ENCODE assay signal across 20 mouse cellular contexts in the genomic region with DNA sequence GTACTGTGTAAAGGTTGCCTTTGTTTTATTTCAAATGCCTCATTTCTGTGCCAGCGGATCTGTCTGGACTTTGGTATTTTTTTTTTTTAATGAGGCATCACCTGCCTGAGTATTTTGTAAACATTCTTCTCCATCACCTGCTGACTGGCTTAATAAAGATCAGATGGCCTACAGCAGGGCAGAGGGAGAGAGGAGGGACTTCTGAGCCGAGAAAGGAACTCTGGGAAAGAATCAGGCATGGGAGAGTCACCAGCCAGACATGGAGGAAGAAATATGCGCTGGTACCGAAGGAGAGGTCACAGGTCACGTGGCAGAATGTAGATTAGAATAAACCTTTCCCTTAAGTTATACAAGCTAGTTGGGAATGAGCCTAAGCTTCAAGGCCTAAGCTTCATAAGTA.
A peak's percentile ranks its signal among the peaks of the same experiment; 100 is the strongest.
DNase-seq lines count a peak whose midpoint lies in the region; ATAC-seq and TF ChIP-seq lines count a peak whose summit lies in the region.
"Had no signal": no experiment of that assay in that cellular context is flagged by ENCODE, and none has a peak within 500 bp of the region (broad histone marks: within the 10 kb centered on the region; RNA-seq: fewer than 3 reads in every experiment).

No protein-coding gene starts in this region.

- no peak overlapping the region for H3K27ac ChIP-seq in heart, embryonic 10.5 days
- H3K27ac ChIP-seq in bone marrow macrophage, adult 2 months (ENCODE audit: insufficient read depth, low read depth, low read length) = peak overlapping the region; percentile 27
- 0 out of 2 replicates have a peak overlapping the region, but pooled peaks have one; percentile 34 for H3K27ac ChIP-seq in limb, embryonic 10.5 days
- H3K27ac ChIP-seq in stomach, embryonic 16.5 days (ENCODE audit: low read length) = peak overlapping the region; percentile 53
- H3K27ac ChIP-seq: forebrain, embryonic 13.5 days; limb, embryonic 15.5 days; midbrain, embryonic 12.5 days had no signal

- intact Hi-C loops in heart, postnatal 10 days (cut with DNase I) = no loop called here
- intact Hi-C loops in gastrocnemius, postnatal 14 days (cut with DNase I; ENCODE audit: low total_unique reads) = no loop called here

- H3K27me3 ChIP-seq in heart, embryonic 10.5 days (ENCODE audit: insufficient read depth, poor library complexity, severe bottlenecking) = no peaks in the 10 kb centered on the region
- no peaks in the 10 kb centered on the region for H3K27me3 ChIP-seq in limb, embryonic 10.5 days (ENCODE audit: low read depth, poor library complexity, severe bottlenecking)
- H3K27me3 ChIP-seq in stomach, embryonic 16.5 days (ENCODE audit: control insufficient read depth, insufficient read depth, low read length) = no peaks in the 10 kb centered on the region
- H3K27me3 ChIP-seq: forebrain, embryonic 13.5 days; limb, embryonic 15.5 days; midbrain, embryonic 12.5 days had no signal

- TF ChIP-seq POLR2A in bone marrow macrophage, adult 2 months (IDR thresholded peaks at IDR 0.05; ENCODE audit: borderline replicate concordance, low read depth, low read length) = no peak

- peak; percentile 46; the same call in 1 of the 2 replicates for ATAC-seq in stomach, embryonic 16.5 days (ENCODE audit: insufficient read depth, low FRiP score)
- ATAC-seq: CD4-positive, CD25-positive, alpha-beta regulatory T cell, adult 4 months; forebrain, embryonic 13.5 days; hindbrain, embryonic 16.5 days had no signal

- no peaks in the 10 kb centered on the region for H3K9me3 ChIP-seq in heart, embryonic 10.5 days
- H3K9me3 ChIP-seq in limb, embryonic 10.5 days (replicated peaks) = no peaks in the 10 kb centered on the region
- H3K9me3 ChIP-seq in stomach, embryonic 16.5 days (replicated peaks; ENCODE audit: control insufficient read depth, low read length) = no peaks in the 10 kb centered on the region
- H3K9me3 ChIP-seq: limb, embryonic 15.5 days; midbrain, embryonic 12.5 days had no signal

- H3K36me3 ChIP-seq in heart, embryonic 10.5 days = no peaks in the 10 kb centered on the region
- no peaks in the 10 kb centered on the region for H3K36me3 ChIP-seq in limb, embryonic 10.5 days
- H3K36me3 ChIP-seq in stomach, embryonic 16.5 days (ENCODE audit: control insufficient read depth, insufficient read depth, low read length) = no peaks in the 10 kb centered on the region
- H3K36me3 ChIP-seq: limb, embryonic 15.5 days; midbrain, embryonic 12.5 days had no signal

- H3K4me3 ChIP-seq in heart, embryonic 10.5 days = no peak overlapping the region
- no peak overlapping the region for H3K4me3 ChIP-seq in bone marrow macrophage, adult 2 months (ENCODE audit: insufficient read depth, low read length)
- no peak overlapping the region for H3K4me3 ChIP-seq in limb, embryonic 10.5 days
- H3K4me3 ChIP-seq in stomach, embryonic 16.5 days (replicated peaks; ENCODE audit: low read length) = no peak overlapping the region
- H3K4me3 ChIP-seq: forebrain, embryonic 13.5 days; limb, embryonic 15.5 days; midbrain, embryonic 12.5 days had no signal

- H3K4me2 ChIP-seq in stomach, embryonic 16.5 days (ENCODE audit: low read depth, low read length) = no peak overlapping the region
- H3K4me2 ChIP-seq: forebrain, embryonic 13.5 days; limb, embryonic 15.5 days; midbrain, embryonic 12.5 days had no signal

- TF ChIP-seq CTCF in bone marrow macrophage, adult 2 months (IDR thresholded peaks at IDR 0.05; ENCODE audit: low read depth, low read length) = no peak

- no peak overlapping the region for H3K9ac ChIP-seq in stomach, embryonic 16.5 days (ENCODE audit: low read length)
- H3K9ac ChIP-seq: forebrain, embryonic 13.5 days; limb, embryonic 15.5 days; midbrain, embryonic 12.5 days had no signal

- 64% methylated on average over 5 of the region's 5 CpGs for WGBS in heart, embryonic 10.5 days
- WGBS in limb, embryonic 10.5 days = 47% methylated on average over 5 of the region's 5 CpGs
- WGBS in stomach, embryonic 16.5 days = 25% methylated on average over 5 of the region's 5 CpGs

- peak; percentile 19 for DNase-seq in heart, embryonic 10.5 days (ENCODE audit: low spot score)
- DNase-seq in heart, postnatal 10 days = no peak
- no peak for DNase-seq in limb, embryonic 10.5 days (ENCODE audit: low spot score)
- DNase-seq in gastrocnemius, postnatal 14 days = no peak
- DNase-seq in right cerebral cortex, postnatal 36 days (ENCODE audit: low spot score in 2 of 2) = no peak
- DNase-seq: cerebellum, adult 9-10 months; heart, postnatal 4 days; kidney, adult 11 months; layer of hippocampus, adult 9-11 months; lung, postnatal 10 days; spleen, adult 18-20 months; thymus, adult 18-20 months; thymus, postnatal 4 days had no signal

- no peaks in the 10 kb centered on the region for H3K4me1 ChIP-seq in heart, embryonic 10.5 days
- H3K4me1 ChIP-seq in bone marrow macrophage, adult 2 months (ENCODE audit: control insufficient read depth, insufficient read depth, low read length) = peaks cover 62% of the 10 kb centered on the region
- peaks cover 15% of the 10 kb centered on the region for H3K4me1 ChIP-seq in limb, embryonic 10.5 days
- peaks cover 9% of the 10 kb centered on the region; the same call in 1 of the 2 replicates for H3K4me1 ChIP-seq in stomach, embryonic 16.5 days (ENCODE audit: control insufficient read depth, insufficient read depth, low read length)
- H3K4me1 ChIP-seq: limb, embryonic 15.5 days had no signal
